Mouse (Mus musculus) kidney, adult 2 months (tissue): ENCODE data around the gene Wfdc1. TPM values are rescaled to one million over a fixed set of nuclear protein-coding genes. Genes with fewer than 3 reads are reported as not detected.

Experiments used
- DNase-seq: peaks from one replicate; pipeline ENCODE4 v3.0.0; 2021
- H3K27ac ChIP-seq: fragments of 200-500 bp; 2 replicates; pipeline ENCODE4 v1.5.1; 2012; ENCODE audit warnings: low read depth, low read length, control low read depth, inconsistent platforms; ENCODE audit not compliant: insufficient read depth
- H3K27me3 ChIP-seq: fragments of 200-500 bp; replicated peaks from 2 replicates; pipeline ENCODE4 v1.6.1; 2012; ENCODE audit warnings: mild to moderate bottlenecking, moderate library complexity, low read length, inconsistent platforms; ENCODE audit not compliant: control insufficient read depth, insufficient read depth
- H3K36me3 ChIP-seq: fragments of 200-500 bp; 2 replicates; pipeline ENCODE4 v1.6.1; 2012; ENCODE audit warnings: mild to moderate bottlenecking, moderate library complexity, low read length, inconsistent platforms; ENCODE audit not compliant: control insufficient read depth, insufficient read depth
- H3K4me1 ChIP-seq: fragments of 200-500 bp; 2 replicates; pipeline ENCODE4 v1.6.1; 2011; ENCODE audit warnings: low read length; ENCODE audit not compliant: control insufficient read depth, insufficient read depth
- H3K4me3 ChIP-seq: fragments of 200-500 bp; 2 replicates; pipeline ENCODE4 v1.5.1; 2011; ENCODE audit warnings: mild to moderate bottlenecking, low read depth, low read length, control low read depth; ENCODE audit not compliant: insufficient read depth
- CTCF ChIP-seq: fragments of 200-500 bp; conservative IDR thresholded peaks from 2 replicates; pipeline ENCODE4 v1.5.1; 2011; ENCODE audit warnings: low read depth, mild to moderate bottlenecking, control low read depth, low read length, moderate library complexity, mixed read lengths; ENCODE audit not compliant: insufficient read depth, insufficient read length
- POLR2A ChIP-seq: fragments of 200-500 bp; IDR thresholded peaks from one replicate; pipeline ENCODE4 v1.6.1; 2011; ENCODE audit warnings: low read depth, low read length, control low read depth
- WGBS: fragments of 180-500 bp; shearing (Covaris S2); methylation state at CpG from one replicate; pipeline ENCODE4 v1.1.7; 2018; 5-methylcytosine and 5-hydroxymethylcytosine counted together
- polyA plus RNA-seq: library from polyadenylated mRNA; depleted of rRNA; stranded (reverse); fragments of >200 nt; gene quantifications from 2 replicates; pipeline ENCODE4 v1.2.3, GENCODE M21; 2012

Wfdc1 gene
- polyA plus RNA-seq, 1 experiment, result 8.4 TPM

- no peaks in the 10 kb centered on the region for H3K4me1 ChIP-seq
- WGBS, result 92% methylated on average over 8 of the region's 8 CpGs
- no peak for DNase-seq
- H3K27me3 ChIP-seq, result no peaks in the 10 kb centered on the region
- no peak overlapping the region for H3K27ac ChIP-seq
- TF ChIP-seq CTCF (no peak), POLR2A (no peak)
- no peaks in the 10 kb centered on the region for H3K36me3 ChIP-seq
- H3K4me3 ChIP-seq, result no peak overlapping the region
Measured at GRCm38 (mm10) chr8:119708471-119708870, 42.3 kb downstream of the Wfdc1 start.

DNA sequence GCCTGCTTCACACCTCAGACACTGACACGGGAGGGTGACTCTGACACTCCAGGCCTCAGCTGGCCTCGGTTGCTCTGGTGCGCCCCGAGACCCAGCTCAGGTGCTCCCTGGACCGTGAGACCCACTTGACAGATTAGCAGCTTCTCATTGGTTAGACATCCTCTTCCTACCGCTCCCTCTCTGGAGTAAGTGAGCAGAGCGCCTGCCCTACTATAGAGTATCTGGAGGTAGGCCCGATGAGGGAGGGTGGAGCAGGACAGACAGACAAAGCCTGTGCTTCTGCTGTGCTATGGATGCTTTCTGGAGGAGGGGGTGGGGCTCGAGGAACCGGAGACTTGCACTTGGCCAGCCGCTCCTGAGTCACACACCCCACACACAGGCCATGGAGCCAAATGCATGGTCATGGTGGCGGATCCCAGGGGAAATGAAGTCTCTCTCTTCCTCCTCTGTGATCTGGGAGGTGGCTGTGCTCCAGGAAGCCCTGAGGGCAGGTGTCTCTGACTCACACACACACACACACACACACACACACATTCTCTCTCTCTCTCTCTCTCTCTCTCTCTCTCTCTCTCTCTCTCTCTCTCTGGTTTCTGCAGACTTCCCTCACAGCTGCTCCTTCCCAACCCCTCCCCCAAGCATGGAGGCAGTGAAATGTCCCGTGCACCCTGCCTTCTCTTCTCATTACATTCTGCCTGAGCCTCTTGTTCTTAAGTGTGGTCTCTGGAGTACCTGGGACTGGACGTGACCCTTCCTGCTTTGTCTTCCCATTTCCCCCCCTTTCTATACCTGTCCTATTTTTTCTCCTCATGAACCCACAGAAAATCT lies 42.9 kb downstream of the Wfdc1 start:
- Histone ChIP-seq H3K4me3 (no peak overlapping the region), H3K27me3 (no peaks in the 10 kb centered on the region), H3K27ac (no peak overlapping the region), H3K4me1 (no peaks in the 10 kb centered on the region), H3K36me3 (no peaks in the 10 kb centered on the region)
- no peak for TF ChIP-seq CTCF
- no peak for TF ChIP-seq POLR2A
- DNase-seq, result peak; percentile 15
- WGBS, result 59% methylated on average over 14 of the region's 14 CpGs

- Histone ChIP-seq H3K27ac (no peak overlapping the region), H3K27me3 (no peaks in the 10 kb centered on the region), H3K36me3 (no peaks in the 10 kb centered on the region), H3K4me1 (no peaks in the 10 kb centered on the region), H3K4me3 (no peak overlapping the region)
- DNase-seq, result no peak
- WGBS, result 71% methylated on average over 11 of the region's 11 CpGs
- TF ChIP-seq CTCF (no peak), POLR2A (no peak)
Measured at GRCm38 (mm10) chr8:119709703-119710093, 43.5 kb downstream of the Wfdc1 start.

GRCm38 (mm10) chr8:119712226-119712625 lies 46.1 kb downstream of the Wfdc1 start:
- H3K4me3 ChIP-seq, result no peak overlapping the region
- H3K27me3 ChIP-seq, result no peaks in the 10 kb centered on the region
- WGBS, result 73% methylated on average over 6 of the region's 6 CpGs
- H3K27ac ChIP-seq, result no peak overlapping the region
- TF ChIP-seq CTCF (no peak), POLR2A (no peak)
- no peaks in the 10 kb centered on the region for H3K36me3 ChIP-seq
- H3K4me1 ChIP-seq, result no peaks in the 10 kb centered on the region
- DNase-seq, result no peak

DNA sequence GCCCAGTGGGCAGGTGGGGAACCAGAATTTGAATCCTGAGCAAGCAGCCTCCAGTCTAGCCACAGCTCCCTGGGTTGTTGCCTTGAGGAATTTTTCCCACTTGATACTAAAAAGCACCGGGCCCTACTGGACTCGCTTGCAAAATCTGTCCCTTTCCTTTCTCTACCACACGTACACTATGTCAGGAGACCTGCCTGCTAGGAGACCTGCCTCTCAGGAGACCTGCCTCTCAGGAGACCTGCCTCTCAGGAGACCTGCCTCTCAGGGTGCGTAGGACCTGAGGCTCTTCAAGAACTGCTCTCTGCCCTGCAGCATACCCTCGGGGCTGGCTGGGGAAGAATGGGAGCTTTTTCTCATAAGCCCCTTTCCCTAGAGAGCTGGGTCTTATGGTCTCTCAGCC lies 47.3 kb downstream of the Wfdc1 start:
- no peaks in the 10 kb centered on the region for H3K4me1 ChIP-seq
- TF ChIP-seq POLR2A, result no peak
- TF ChIP-seq CTCF, result no peak
- no peak overlapping the region for H3K27ac ChIP-seq
- WGBS, result 96% methylated on average over 5 of the region's 5 CpGs
- H3K27me3 ChIP-seq, result no peaks in the 10 kb centered on the region
- DNase-seq, result no peak
- no peak overlapping the region for H3K4me3 ChIP-seq
- no peaks in the 10 kb centered on the region for H3K36me3 ChIP-seq

GRCm38 (mm10) chr8:119715221-119715620 lies 49.1 kb downstream of the Wfdc1 start:
- Histone ChIP-seq H3K36me3 (no peaks in the 10 kb centered on the region), H3K4me3 (no peak overlapping the region), H3K4me1 (no peaks in the 10 kb centered on the region), H3K27me3 (no peaks in the 10 kb centered on the region), H3K27ac (no peak overlapping the region)
- 31% methylated on average over 12 of the region's 12 CpGs for WGBS
- TF ChIP-seq CTCF, result no peak
- DNase-seq, result peak; percentile 72

GRCm38 (mm10) chr8:119716730-119717299 lies 50.6 kb downstream of the Wfdc1 start:
- Histone ChIP-seq H3K27ac (no peak overlapping the region), H3K27me3 (no peaks in the 10 kb centered on the region), H3K4me1 (no peaks in the 10 kb centered on the region), H3K36me3 (no peaks in the 10 kb centered on the region), H3K4me3 (no peak overlapping the region)
- TF ChIP-seq POLR2A (no peak), CTCF (no peak)
- DNase-seq, result no peak

DNA sequence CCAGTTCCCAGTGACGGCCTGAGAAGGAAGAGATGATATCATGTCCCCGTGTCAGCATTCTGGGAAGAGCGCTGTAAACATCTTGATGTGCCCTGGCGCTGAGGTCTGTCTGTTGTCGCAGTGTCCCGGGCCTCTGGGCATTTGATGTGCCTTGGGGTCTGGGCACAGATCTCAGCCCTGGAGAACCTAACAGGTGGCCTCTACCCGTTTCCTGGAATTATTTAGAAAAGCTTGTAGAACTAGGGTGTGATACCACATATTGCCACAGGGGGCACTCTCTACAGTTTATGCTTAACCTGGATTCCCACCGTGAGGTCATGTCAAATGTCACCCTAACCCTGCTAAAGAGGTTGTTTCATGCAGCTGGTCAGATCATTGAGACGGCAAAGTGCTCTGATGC lies 51.6 kb downstream of the Wfdc1 start:
- 58% methylated on average over 9 of the region's 9 CpGs for WGBS

More for the DNA sequence above, 51.6 kb downstream of the Wfdc1 start:
- DNase-seq, result peak; percentile 37
- Histone ChIP-seq H3K4me1 (no peaks in the 10 kb centered on the region), H3K36me3 (no peaks in the 10 kb centered on the region), H3K4me3 (no peak overlapping the region), H3K27ac (no peak overlapping the region), H3K27me3 (no peaks in the 10 kb centered on the region)
- no peak for TF ChIP-seq POLR2A
- TF ChIP-seq CTCF, result peak; percentile 39
